Mouse (Mus musculus) gastrocnemius, adult 2 months (tissue): ENCODE results near the gene Rbp1. TPM values are rescaled to one million over a fixed set of nuclear protein-coding genes. Genes with fewer than 3 reads are reported as not detected.

Source experiments
- DNase-seq: peaks from one replicate; pipeline ENCODE4 v3.0.0; 2022
- H3K27ac ChIP-seq: fragments of 200-600 bp; 2 replicates; pipeline ENCODE4 v1.8.1; 2022; ENCODE audit warnings: mild to moderate bottlenecking
- H3K4me3 ChIP-seq: fragments of 200-600 bp; 2 replicates; pipeline ENCODE4 v1.8.1; 2022; ENCODE audit warnings: mild to moderate bottlenecking, moderate library complexity
- CTCF ChIP-seq: fragments of 200-600 bp; IDR thresholded peaks from 2 replicates; pipeline ENCODE4 v1.8.1; 2022; ENCODE audit warnings: antibody characterized with exemption, mild to moderate bottlenecking, moderate library complexity
- intact Hi-C: fragments of 180-260 bp; cut with DNase I; formaldehyde crosslinking; loops from one replicate; pipeline ENCODE4 v1.15.1; 2025
- total RNA-seq, 2 experiments: library from RNA; stranded (reverse); gene quantifications; 2 replicates each; pipeline ENCODE4 v1.2.3; 2021

The Rbp1 gene
- total RNA-seq, 2 experiments from 2014 or later: 1.3 to 2.7 TPM

GRCm38 (mm10) chr9:98401611-98402010 lies 21.1 kb upstream of the Rbp1 start:
- no peak overlapping the region for H3K27ac ChIP-seq
- DNase-seq: no peak
- intact Hi-C loops: no loop called here
- H3K4me3 ChIP-seq: no peak overlapping the region
- TF ChIP-seq CTCF: no peak

- H3K4me3 ChIP-seq: no peak overlapping the region
- DNase-seq: no peak
- H3K27ac ChIP-seq: no peak overlapping the region
- intact Hi-C loops: loop anchor here (2.0 kb wide), 1 partner anchor 131 kb away; no protein-coding TSS in a partner anchor
- TF ChIP-seq CTCF: no peak
Measured at GRCm38 (mm10) chr9:98407771-98408170, 15.0 kb upstream of the Rbp1 start.

DNA sequence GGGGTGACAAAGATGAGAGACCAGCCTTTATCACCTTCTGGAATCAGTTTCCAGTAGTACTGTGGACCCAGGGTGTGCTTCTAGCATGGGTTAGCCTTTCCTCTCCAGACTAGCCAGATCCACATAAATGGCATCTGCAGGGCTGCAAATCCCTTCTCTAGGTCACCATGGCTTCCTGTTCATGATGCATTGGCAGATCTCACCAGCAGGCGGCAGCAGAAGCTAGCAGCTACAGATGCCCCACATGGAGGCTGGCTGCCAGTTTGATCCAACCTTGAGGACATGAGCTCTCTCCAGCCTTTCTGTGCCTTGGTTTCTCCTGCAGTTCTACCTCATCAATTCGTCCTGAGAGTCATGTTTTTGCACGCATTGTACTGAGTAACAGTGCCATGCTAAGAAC lies 13.6 kb upstream of the Rbp1 start:
- peak; percentile 82 for TF ChIP-seq CTCF
- Histone ChIP-seq H3K27ac (no peak overlapping the region), H3K4me3 (no peak overlapping the region)
- intact Hi-C loops: loop anchor here (2.0 kb wide), 1 partner anchor 130 kb away; no protein-coding TSS in a partner anchor
- peak; percentile 79 for DNase-seq

GRCm38 (mm10) chr9:98415427-98415826 lies 7.3 kb upstream of the Rbp1 start:
- TF ChIP-seq CTCF: no peak
- H3K4me3 ChIP-seq: no peak overlapping the region
- no peak overlapping the region for H3K27ac ChIP-seq
- no peak for DNase-seq
- intact Hi-C loops: no loop called here

GRCm38 (mm10) chr9:98417919-98418318 lies 4.8 kb upstream of the Rbp1 start:
- Histone ChIP-seq H3K4me3 (no peak overlapping the region), H3K27ac (no peak overlapping the region)
- peak; percentile 31 for DNase-seq
- peak; percentile 62 for TF ChIP-seq CTCF
- intact Hi-C loops: no loop called here

DNA sequence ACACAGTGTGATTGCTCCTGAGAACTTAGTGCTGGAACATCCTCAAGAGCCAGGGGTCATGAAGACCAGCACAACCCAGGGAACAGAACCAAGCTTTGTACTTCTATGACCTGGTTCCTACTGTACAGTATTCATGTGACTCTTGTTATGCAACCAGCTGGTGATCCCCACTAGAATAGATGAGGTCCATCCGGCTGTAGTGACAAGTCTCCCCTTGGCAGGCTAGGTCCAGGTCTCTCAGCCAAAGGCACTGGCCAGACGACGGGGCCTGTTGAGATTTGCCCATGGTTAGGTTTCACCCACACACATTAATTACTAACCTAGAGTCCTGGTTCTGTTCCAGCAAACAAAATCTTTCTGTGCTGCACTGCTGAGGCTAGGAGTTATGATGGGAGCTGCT lies 4.4 kb upstream of the Rbp1 start:
- no peak for TF ChIP-seq CTCF
- no peak overlapping the region for H3K27ac ChIP-seq
- intact Hi-C loops: no loop called here
- H3K4me3 ChIP-seq: no peak overlapping the region
- no peak for DNase-seq

DNA sequence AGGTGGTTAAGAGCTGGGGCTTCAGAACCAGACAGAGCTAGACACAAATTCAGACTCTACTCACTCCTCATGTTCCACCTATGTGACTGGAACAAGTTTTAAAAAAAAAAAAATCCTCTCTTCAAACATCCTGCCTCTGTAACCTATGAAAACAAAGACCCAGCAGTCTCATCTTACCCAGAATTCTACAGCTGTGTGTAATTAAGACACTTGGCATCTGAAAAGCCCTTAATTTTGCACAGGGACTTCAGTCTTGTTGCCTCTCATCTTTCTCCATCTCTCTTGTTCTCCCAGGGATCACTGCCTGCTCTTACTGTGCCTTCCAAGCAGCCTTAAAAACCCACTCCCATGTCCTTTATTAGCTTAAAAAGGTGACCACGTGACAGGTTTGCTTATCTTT lies 2.1 kb upstream of the Rbp1 start:
- intact Hi-C loops: no loop called here
- no peak overlapping the region for H3K4me3 ChIP-seq
- TF ChIP-seq CTCF: no peak
- no peak for DNase-seq
- H3K27ac ChIP-seq: no peak overlapping the region

DNA sequence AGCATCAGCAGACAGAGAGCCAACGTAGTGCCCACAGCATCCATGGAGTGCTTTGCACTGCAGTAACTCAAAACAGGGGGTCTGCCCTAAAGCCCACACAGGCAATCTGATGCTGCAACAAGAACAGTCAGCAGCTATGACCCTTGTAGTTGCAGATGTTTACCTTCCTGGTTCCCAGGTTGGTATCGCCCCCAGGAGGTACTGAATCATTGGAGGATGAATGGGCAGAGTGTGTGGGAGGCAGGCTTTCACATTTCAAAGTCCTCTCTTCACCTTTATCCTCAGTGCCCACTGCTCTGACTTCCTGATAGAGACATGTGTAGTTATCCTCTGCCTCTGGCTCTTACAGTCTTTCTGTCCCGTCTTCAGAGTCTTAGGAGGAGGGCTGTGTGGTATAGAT lies 858 bp upstream of the Rbp1 start:
- DNase-seq: no peak
- intact Hi-C loops: no loop called here
- TF ChIP-seq CTCF: no peak
- H3K4me3 ChIP-seq: no peak overlapping the region
- H3K27ac ChIP-seq: no peak overlapping the region

DNA sequence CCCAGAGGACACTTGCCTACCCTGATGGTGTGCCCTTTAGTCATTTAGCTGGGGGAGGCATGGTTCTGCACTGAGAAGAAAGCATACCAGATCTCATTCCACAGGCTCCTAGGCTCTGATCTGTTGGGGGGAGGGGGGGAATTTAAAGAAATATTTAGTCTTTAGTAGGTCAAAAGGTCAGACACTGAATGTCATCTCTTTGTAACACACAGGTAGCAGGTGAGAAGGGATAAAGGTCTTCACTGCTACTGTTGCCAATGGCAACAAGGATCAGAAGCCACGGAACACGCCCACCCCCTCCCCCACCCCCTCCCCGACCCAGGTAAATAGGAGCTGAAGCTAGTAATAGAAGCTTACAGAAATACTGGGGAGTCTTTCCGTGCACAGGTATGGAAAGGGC lies 930 bp downstream of the Rbp1 start:
- intact Hi-C loops: no loop called here
- no peak for DNase-seq
- H3K4me3 ChIP-seq: no peak overlapping the region

GRCm38 (mm10) chr9:98424291-98424690 lies 1.5 kb downstream of the Rbp1 start:
- H3K4me3 ChIP-seq: peak overlapping the region; percentile 70
- peak overlapping the region; percentile 66; the same call in 1 of the 2 replicates for H3K27ac ChIP-seq
- intact Hi-C loops: no loop called here
- DNase-seq: no peak
- no peak for TF ChIP-seq CTCF

More for the DNA sequence above, 930 bp downstream of the Rbp1 start:
- H3K27ac ChIP-seq: no peak overlapping the region
- TF ChIP-seq CTCF: no peak

GRCm38 (mm10) chr9:98424725-98425210 lies 2.0 kb downstream of the Rbp1 start:
- intact Hi-C loops: no loop called here
- Histone ChIP-seq H3K4me3 (peak overlapping the region; percentile 70), H3K27ac (peak overlapping the region; percentile 66)
- no peak for TF ChIP-seq CTCF
- peak; percentile 58 for DNase-seq

DNA sequence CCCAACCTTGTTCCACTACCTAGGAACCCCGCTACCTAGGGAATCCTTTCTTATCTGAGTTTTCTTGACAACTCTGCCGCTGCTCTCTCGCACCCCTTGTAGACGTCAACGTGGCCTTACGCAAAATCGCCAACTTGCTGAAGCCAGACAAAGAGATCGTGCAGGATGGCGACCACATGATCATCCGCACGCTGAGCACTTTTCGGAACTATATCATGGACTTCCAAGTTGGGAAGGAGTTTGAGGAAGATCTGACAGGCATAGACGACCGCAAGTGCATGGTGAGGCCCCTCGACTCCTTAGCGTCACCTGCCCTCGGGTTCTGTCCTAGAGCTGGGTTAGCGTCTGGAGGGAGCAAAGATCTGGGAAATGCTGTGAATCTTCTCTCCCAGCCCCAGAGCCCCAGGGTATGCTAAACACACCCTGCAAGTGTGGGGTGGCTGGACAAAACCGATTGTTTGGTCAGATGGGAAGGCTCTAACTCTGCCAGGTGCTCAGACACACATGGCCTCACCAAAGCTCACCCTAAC lies 2.7 kb downstream of the Rbp1 start:
- Histone ChIP-seq H3K27ac (peak overlapping the region; percentile 66), H3K4me3 (peak overlapping the region; percentile 70)
- no peak for TF ChIP-seq CTCF
- no peak for DNase-seq
- intact Hi-C loops: no loop called here

DNA sequence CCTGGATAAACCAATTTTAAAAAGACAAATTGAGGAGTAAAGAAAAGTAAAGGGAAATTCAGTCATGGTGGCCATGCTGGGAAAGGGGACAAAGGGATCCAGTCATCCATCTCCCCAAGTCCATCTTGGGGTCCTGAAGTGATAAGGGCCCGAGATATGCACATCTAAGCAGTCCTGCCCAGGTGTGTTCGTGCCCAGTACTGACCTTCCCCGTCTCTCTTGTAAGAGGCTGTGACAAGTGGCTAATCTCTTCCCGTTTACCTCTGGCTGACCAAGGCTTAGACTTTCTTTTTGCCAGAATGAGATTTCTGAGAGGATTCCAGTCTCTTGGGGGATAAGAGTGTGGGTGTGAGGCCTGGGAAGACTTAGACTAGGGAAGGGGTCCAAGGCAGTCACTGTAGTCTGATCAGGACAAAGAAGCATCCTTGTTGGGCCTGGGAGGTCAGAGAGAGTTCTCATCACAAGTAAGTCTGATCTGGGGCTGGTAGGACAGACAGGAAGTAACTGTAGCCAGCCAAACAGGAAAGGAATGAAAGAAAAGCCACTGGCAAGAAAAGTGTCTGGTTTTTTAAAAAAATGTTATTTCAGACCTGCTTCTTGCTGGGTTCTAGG lies 5.3 kb downstream of the Rbp1 start:
- no peak for TF ChIP-seq CTCF
- no peak for DNase-seq
- intact Hi-C loops: no loop called here
- Histone ChIP-seq H3K4me3 (no peak overlapping the region), H3K27ac (peak overlapping the region; percentile 63)

DNA sequence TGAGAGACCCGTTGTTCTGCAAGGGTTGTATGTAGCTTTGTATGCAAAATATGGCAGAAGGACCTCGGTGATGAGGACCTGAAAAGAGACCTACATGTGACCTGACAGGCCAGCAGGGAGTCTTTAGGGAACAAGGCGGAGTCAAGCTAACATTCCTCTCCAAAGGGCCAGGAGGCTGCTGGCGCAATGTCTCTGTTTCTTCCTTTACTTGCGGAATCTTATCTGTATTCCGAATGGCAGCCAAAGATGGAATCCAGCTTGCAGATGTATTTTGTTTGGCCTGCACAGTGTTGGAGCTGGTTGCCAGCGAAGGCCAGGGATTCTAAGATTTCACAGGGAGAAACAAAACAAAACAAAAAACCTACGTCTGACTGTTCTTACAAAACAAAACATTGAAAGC lies 6.0 kb downstream of the Rbp1 start:
- TF ChIP-seq CTCF: no peak
- Histone ChIP-seq H3K27ac (peak overlapping the region; percentile 63), H3K4me3 (no peak overlapping the region)
- intact Hi-C loops: no loop called here
- peak; percentile 49 for DNase-seq
